Mouse (Mus musculus) heart, embryonic 11.5 days (tissue): Measurements from ENCODE around the gene Tacc2. TPM values are rescaled to one million over a fixed set of nuclear protein-coding genes. Genes with fewer than 3 reads are reported as not detected.

Experiments
- ATAC-seq: fragments of 200-750 bp; cut with Nextera tagmentation; replicated peaks from 2 replicates; pipeline ENCODE4 v1.8.0; 2017; ENCODE audit warnings: moderate library complexity; ENCODE audit not compliant: insufficient number of reproducible peaks, low FRiP score, low TSS enrichment
- H3K27ac ChIP-seq: fragments of 300-500 bp; sonication (generic); 2 replicates; pipeline ENCODE4 v1.5.1; 2014; ENCODE audit warnings: mild to moderate bottlenecking, low read depth, low read length
- H3K27me3 ChIP-seq: fragments of 300-500 bp; sonication (generic); 2 replicates; pipeline ENCODE4 v1.6.1; 2014; ENCODE audit warnings: mild to moderate bottlenecking, low read length, mixed read lengths; ENCODE audit not compliant: control insufficient read depth, insufficient read depth
- H3K36me3 ChIP-seq: fragments of 300-500 bp; sonication (generic); 2 replicates; pipeline ENCODE4 v1.6.1; 2014; ENCODE audit warnings: mild to moderate bottlenecking, low read length, moderate library complexity, mixed read lengths; ENCODE audit not compliant: control insufficient read depth, insufficient read depth
- H3K4me1 ChIP-seq: fragments of 300-500 bp; sonication (generic); 2 replicates; pipeline ENCODE4 v1.6.1; 2014; ENCODE audit warnings: low read length; ENCODE audit not compliant: control insufficient read depth, insufficient read depth
- H3K4me2 ChIP-seq: fragments of 300-500 bp; sonication (generic); 2 replicates; pipeline ENCODE4 v1.6.1; 2014; ENCODE audit warnings: mild to moderate bottlenecking, moderate library complexity
- H3K4me3 ChIP-seq: fragments of 300-500 bp; sonication (generic); 2 replicates; pipeline ENCODE4 v1.5.1; 2014; ENCODE audit warnings: low read depth, low read length
- H3K9ac ChIP-seq: fragments of 300-500 bp; sonication (generic); 2 replicates; pipeline ENCODE4 v1.6.1; 2014; ENCODE audit warnings: mild to moderate bottlenecking, low read depth, low read length, moderate library complexity
- H3K9me3 ChIP-seq: fragments of 300-500 bp; sonication (generic); replicated peaks from 2 replicates; pipeline ENCODE4 v1.6.1; 2016; ENCODE audit warnings: low read length; ENCODE audit not compliant: control insufficient read depth
- WGBS: fragments of 180-500 bp; shearing (Covaris S2); extraction: QIAGEN DNeasy Blood & Tissue Kit; methylation state at CpG from one replicate; pipeline ENCODE4 v1.1.7; 2014; ENCODE audit not compliant: insufficient replicate concordance; 5-methylcytosine and 5-hydroxymethylcytosine counted together
- polyA plus RNA-seq: library from polyadenylated mRNA; unstranded; fragments of >200 nt; fragmentation: Nextera tagmentation; extraction: Ambion mirVana; gene quantifications from 2 replicates; pipeline ENCODE4 v1.2.1, GENCODE M21; 2014

Gene Tacc2
- polyA plus RNA-seq, 1 experiment from 2014 or later = 42.2 TPM

GRCm38 (mm10) chr7:130786708-130787107 lies 209.5 kb downstream of the Tacc2 start:
- H3K9me3 ChIP-seq = no peaks in the 10 kb centered on the region
- no peak overlapping the region for H3K4me3 ChIP-seq
- H3K9ac ChIP-seq = no peak overlapping the region
- ATAC-seq = no peak
- no peak overlapping the region for H3K4me2 ChIP-seq
- H3K36me3 ChIP-seq = no peaks in the 10 kb centered on the region
- peaks cover 13% of the 10 kb centered on the region for H3K4me1 ChIP-seq
- no peak overlapping the region for H3K27ac ChIP-seq
- H3K27me3 ChIP-seq = no peaks in the 10 kb centered on the region
- WGBS = 54% methylated on average over 5 of the region's 5 CpGs

GRCm38 (mm10) chr7:130787537-130787936 lies 210.3 kb downstream of the Tacc2 start:
- H3K4me1 ChIP-seq = peaks cover 11% of the 10 kb centered on the region
- H3K4me3 ChIP-seq = no peak overlapping the region
- H3K36me3 ChIP-seq = no peaks in the 10 kb centered on the region
- no peak overlapping the region for H3K9ac ChIP-seq
- H3K9me3 ChIP-seq = no peaks in the 10 kb centered on the region
- WGBS = 90% methylated on average over 4 of the region's 4 CpGs
- H3K27ac ChIP-seq = no peak overlapping the region
- no peak overlapping the region for H3K4me2 ChIP-seq
- ATAC-seq = no peak
- no peaks in the 10 kb centered on the region for H3K27me3 ChIP-seq

- Histone ChIP-seq H3K4me3 (no peak overlapping the region), H3K9me3 (no peaks in the 10 kb centered on the region), H3K36me3 (no peaks in the 10 kb centered on the region), H3K27ac (no peak overlapping the region), H3K4me1 (peaks cover 11% of the 10 kb centered on the region), H3K9ac (no peak overlapping the region), H3K4me2 (no peak overlapping the region), H3K27me3 (no peaks in the 10 kb centered on the region)
- no peak for ATAC-seq
- 84% methylated on average over 3 of the region's 3 CpGs for WGBS
Observed at GRCm38 (mm10) chr7:130788950-130789349, 211.7 kb downstream of the Tacc2 start.

- no peaks in the 10 kb centered on the region for H3K36me3 ChIP-seq
- H3K9me3 ChIP-seq = no peaks in the 10 kb centered on the region
- WGBS = 83% methylated on average over 7 of the region's 7 CpGs
- no peak overlapping the region for H3K27ac ChIP-seq
- H3K4me1 ChIP-seq = peaks cover 15% of the 10 kb centered on the region
- H3K9ac ChIP-seq = no peak overlapping the region
- H3K4me3 ChIP-seq = no peak overlapping the region
- no peak for ATAC-seq
- H3K27me3 ChIP-seq = no peaks in the 10 kb centered on the region
- H3K4me2 ChIP-seq = no peak overlapping the region
Observed at GRCm38 (mm10) chr7:130789456-130789855, 212.2 kb downstream of the Tacc2 start.

GRCm38 (mm10) chr7:130793671-130794070 lies 216.4 kb downstream of the Tacc2 start:
- no peaks in the 10 kb centered on the region for H3K9me3 ChIP-seq
- no peaks in the 10 kb centered on the region for H3K36me3 ChIP-seq
- H3K27me3 ChIP-seq = no peaks in the 10 kb centered on the region
- no peak overlapping the region for H3K4me3 ChIP-seq
- WGBS = 65% methylated on average over 9 of the region's 9 CpGs
- H3K9ac ChIP-seq = no peak overlapping the region
- no peak for ATAC-seq
- no peak overlapping the region for H3K27ac ChIP-seq
- no peak overlapping the region for H3K4me2 ChIP-seq
- peaks cover 6% of the 10 kb centered on the region for H3K4me1 ChIP-seq

GRCm38 (mm10) chr7:130796786-130797185 lies 219.5 kb downstream of the Tacc2 start:
- Histone ChIP-seq H3K9ac (no peak overlapping the region), H3K4me3 (no peak overlapping the region), H3K36me3 (no peaks in the 10 kb centered on the region), H3K27ac (no peak overlapping the region), H3K9me3 (no peaks in the 10 kb centered on the region), H3K4me1 (peaks cover 6% of the 10 kb centered on the region), H3K27me3 (no peaks in the 10 kb centered on the region), H3K4me2 (no peak overlapping the region)
- ATAC-seq = no peak
- 54% methylated on average over 8 of the region's 8 CpGs for WGBS

- Histone ChIP-seq H3K27me3 (no peaks in the 10 kb centered on the region), H3K4me1 (peaks cover 6% of the 10 kb centered on the region), H3K36me3 (no peaks in the 10 kb centered on the region), H3K4me2 (no peak overlapping the region), H3K9me3 (no peaks in the 10 kb centered on the region), H3K4me3 (no peak overlapping the region), H3K27ac (no peak overlapping the region), H3K9ac (no peak overlapping the region)
- 87% methylated on average over 6 of the region's 6 CpGs for WGBS
- ATAC-seq = no peak
Observed at GRCm38 (mm10) chr7:130797524-130797923, 220.3 kb downstream of the Tacc2 start.

- Histone ChIP-seq H3K4me1 (peaks cover 2% of the 10 kb centered on the region; the same call in 1 of the 2 replicates), H3K9ac (no peak overlapping the region), H3K36me3 (no peaks in the 10 kb centered on the region), H3K9me3 (no peaks in the 10 kb centered on the region), H3K27ac (no peak overlapping the region), H3K4me2 (no peak overlapping the region), H3K27me3 (no peaks in the 10 kb centered on the region), H3K4me3 (no peak overlapping the region)
- ATAC-seq = no peak
- WGBS = 74% methylated on average over 10 of the region's 10 CpGs
Observed at GRCm38 (mm10) chr7:130799418-130799817, 222.2 kb downstream of the Tacc2 start.

- Histone ChIP-seq H3K4me3 (no peak overlapping the region), H3K27me3 (no peaks in the 10 kb centered on the region), H3K36me3 (no peaks in the 10 kb centered on the region), H3K27ac (no peak overlapping the region), H3K9me3 (no peaks in the 10 kb centered on the region), H3K9ac (no peak overlapping the region), H3K4me2 (no peak overlapping the region), H3K4me1 (no peaks in the 10 kb centered on the region)
- ATAC-seq = no peak
- 59% methylated on average over 4 of the region's 4 CpGs for WGBS
Observed at GRCm38 (mm10) chr7:130800681-130801080, 223.4 kb downstream of the Tacc2 start.
